Mouse (Mus musculus): ENCODE results near the gene Klc3.

Gene Klc3

DNA sequence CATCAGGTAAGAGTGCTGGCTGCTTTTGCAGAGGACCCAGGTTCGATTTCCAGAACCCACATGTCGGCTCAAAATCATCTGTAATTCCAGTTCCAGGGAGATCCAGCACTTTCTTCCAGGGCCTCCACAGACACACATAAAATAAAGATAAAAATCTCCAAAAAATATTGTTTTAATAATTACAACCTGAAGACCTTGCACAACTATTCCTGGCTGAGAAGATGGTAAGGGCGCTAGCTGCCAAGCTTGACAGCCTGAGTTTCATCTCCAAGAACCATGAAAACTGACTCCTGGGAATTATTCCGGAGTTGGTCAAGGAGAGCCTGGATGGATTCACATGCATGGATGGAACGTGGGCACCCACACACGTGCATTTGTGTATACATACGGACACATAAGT lies 572 bp upstream of the Klc3 start, which contains the start of gene Ckm:
TSS of gene Ckm (plus strand) at position 301 of the 400 bp plus-strand sequence.
- no peak for DNase-seq

DNA sequence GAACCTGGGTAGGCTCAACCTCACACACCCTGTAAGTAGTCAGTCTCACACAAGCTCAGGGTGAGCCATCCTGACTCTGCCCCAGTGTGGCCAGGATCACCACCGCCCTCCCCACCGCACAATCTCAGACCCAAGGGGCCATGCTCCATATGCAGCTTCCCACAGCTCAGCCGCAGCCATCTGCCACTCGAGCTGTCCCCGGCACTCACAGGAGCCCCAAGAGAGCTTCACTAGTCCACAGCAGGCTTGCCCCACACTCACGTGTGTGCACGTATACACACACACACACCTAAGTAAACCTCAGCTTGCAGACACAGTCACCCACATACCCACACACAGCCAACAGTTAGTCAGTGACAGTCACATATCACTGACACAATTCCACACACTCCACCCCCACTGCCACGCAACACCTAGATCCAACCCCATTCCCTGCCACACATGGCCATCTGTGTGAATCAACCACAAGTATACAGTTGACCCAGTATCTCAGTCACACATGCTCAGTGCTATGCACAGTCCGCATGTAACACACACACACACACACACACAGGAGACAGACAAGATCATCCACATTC lies 1.3 kb downstream of the Klc3 start:
- no peak for DNase-seq

DNA sequence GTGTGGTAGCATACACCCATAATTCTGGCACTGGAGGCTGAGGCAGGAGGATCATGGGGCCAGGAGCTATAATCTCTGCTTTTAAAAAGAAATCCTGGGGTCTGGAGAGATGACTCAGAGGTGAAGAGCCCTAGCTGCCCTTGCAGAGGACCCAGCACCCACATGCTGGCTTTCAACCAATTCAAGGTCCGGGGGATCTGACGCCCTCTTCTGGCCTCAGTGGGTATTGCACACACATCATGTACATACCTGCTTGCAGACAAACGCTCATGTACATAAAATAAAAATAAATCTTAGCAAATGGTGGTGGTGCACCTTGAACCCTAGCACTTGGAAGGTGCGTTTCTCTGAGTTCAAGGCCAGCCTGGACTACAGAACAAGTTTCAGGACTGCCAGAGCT lies 3.0 kb downstream of the Klc3 start:
- DNase-seq = no peak

DNA sequence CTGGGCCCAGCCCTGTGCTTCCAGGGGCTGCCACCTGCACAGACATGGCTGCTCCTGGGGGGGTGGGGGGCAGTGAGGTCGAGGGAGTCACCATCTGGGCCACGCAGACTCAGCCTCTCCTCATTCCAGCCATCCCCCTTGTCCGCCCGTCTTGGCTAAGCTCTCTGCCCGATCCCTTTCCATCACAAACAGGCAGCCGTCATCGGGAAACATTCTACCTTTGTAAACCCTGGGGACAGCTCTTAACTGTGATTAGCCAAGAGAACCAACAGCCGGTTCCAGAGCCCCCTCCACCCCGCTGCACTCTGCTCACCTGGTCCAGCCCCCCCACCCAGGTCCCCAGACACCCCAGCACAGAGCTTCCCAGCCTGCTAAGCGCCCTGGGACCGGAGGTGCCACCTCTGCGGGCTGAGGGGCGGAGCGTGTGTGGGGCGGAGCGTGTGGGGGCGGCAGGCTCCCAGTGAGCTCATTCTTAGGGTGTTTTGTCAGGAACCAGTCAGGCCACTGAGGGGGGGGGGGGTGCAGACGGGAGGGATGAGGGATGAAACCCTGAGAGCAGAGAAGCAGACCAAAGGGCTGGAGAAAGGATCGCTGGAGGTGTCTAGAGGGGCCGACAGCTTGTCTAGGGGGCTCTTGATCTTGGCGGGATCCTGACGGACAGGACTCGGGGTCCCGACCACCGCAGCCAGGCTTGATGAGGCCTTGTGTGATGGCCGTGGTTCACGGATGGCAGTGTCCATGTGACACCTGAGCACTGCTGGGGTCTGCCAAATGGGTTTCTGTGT lies 4.2 kb downstream of the Klc3 start:
- DNase-seq = peak; percentile 63 to 78

DNA sequence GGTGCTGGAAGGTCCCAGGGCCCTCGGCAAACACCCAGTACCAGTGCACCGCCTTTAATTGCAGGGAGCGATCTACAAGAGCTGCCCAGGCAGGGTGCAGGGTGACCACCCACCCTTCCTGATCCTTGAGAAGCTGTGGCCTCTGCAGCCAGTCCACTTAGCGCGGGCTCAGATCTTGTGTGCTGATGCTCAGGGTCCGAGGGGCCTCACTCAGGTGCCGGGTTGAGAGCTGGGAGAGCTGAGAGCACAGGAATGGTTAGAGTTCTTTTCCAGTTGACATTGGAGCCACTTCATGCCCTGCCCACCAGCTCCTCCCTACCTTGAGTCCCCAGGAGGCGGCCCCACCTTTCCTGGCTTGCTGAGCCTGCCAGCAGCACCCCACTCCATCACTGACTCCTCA lies 9.4 kb downstream of the Klc3 start:
- no peak for DNase-seq

DNA sequence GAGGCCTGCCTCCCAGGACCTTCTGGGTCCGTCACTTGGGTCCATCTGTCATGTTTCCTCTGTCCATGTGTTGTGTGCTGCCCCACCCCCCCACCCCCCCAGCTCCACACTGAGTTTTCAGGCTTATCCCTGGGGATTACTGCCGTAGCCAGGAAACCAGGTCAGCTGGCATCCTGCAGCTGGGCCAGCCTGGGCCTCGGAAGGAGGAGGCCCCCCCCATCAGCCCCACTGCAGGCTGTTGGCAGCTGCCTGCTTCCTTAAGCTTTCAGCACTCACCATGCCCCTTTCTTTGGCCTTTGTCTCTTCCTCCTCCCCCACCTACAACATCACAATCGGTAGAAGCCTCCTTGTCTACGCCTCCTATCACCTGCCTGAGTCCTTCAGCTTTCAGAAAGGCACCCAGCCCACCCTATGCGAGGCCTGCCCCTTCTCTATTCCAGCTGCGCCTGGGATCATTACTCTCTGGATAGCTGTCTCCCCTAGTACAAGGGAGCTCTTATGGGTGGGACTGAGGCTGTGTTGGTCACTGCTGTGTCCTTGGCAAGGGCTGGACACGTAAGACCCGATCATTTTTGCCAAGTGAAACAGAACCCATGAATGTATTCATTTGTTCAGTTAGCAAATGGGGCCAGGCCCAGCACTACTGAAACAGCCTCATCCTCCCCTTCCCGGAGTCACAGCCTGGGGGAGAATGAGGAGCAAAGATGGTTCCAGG lies 15.0 kb downstream of the Klc3 start:
- DNase-seq = peak in 1 of 2 experiments; percentile 29

DNA sequence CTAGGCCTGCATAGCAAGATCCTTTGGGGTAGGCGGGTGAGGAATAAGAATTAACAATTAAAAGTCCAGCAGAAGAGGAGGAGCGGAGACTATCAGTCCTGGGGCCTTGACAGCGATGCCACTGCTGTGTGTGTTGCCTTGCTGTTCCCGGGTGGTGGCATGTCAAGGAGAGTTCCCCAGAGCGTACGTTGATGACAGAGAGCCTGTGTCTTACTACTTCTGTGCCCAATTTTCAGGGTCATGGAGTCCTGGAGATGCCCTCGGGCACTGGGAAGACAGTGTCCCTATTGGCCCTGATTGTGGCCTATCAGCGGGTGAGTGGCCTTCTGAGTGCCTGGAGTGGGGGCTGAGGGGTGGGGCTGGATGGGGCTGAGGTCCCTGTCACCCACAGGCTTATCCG lies 20.2 kb downstream of the Klc3 start:
- DNase-seq = no peak

DNA sequence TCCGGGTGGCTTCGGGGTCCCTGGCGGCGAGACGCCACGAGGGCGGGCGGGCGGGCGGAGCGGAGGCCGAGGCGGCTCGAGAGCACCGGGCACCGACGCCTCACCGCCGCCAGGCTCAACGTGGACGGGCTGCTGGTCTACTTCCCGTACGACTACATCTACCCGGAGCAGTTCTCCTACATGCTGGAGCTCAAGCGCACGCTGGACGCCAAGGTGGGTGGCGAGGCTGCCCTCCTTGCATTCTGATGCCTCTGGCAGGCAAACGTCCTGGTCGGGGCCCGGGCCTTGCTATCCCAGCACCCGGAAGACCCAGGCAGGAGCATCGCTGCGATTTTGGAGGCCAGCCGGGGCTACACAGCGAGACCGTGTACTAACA lies 21.8 kb downstream of the Klc3 start:
- peak; percentile 20 to 62 for DNase-seq

DNA sequence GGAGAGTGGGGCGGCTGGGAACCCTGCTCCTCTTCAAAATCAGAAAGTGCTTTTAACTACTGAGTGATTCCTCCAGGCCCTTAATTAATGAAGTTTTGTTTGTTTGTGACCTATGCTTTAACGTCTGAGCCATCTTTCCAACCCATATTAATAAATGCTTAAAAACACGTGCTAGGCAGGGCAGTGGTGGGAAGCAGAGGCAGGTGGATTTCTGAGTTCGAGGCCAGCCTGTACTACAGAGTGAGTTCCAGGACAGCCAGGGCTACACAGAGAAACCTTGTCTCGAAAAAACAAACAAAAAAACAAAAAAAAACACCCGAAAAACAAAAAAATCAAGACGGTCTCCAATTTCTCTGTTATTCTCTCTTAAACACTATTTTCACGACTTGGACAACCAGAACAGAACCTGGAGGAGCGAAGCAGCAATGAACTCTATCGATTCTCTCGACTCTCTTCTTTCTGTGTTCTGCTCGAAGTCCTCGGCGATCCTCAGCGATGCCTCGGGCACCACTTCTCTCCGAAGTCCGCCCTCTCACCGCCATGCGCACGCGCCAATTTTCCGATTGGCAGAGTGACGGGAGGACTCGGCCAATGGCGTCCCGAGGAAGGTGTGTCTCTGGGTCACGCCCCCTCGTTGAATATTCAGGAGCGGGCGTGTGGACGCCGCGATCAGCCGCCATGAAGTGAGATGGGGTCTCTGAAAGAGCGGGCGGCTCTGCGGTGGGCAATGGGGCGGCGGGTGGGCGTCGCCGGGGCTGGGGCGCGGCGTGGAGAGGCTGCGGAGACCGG lies 22.3 kb downstream of the Klc3 start, which contains the start of gene Ercc2:
TSS of gene Ercc2 (plus strand) at position 634 of the 789 bp plus-strand sequence.
- peak; percentile 99 to 100 for DNase-seq

DNA sequence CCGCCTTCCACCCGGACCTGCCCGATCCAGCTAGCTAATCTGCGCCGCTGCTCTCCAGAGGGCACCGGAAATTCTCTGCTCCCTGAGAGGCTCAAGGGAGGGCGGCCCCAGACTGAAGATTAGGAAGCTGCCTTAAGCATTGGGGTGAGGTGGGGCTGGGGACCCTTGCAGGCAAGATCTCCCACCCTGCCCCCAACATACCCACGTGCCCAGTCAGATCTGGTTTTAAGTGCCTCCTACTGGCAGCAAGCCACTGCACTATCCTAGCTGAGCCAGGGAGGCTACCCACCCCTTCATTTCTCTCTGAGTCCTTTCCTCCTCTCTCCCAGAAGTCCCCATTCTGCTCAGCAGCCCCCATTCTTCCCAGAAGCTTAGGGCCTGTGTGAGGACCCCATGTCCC lies 25.9 kb downstream of the Klc3 start:
- no peak for DNase-seq

DNA sequence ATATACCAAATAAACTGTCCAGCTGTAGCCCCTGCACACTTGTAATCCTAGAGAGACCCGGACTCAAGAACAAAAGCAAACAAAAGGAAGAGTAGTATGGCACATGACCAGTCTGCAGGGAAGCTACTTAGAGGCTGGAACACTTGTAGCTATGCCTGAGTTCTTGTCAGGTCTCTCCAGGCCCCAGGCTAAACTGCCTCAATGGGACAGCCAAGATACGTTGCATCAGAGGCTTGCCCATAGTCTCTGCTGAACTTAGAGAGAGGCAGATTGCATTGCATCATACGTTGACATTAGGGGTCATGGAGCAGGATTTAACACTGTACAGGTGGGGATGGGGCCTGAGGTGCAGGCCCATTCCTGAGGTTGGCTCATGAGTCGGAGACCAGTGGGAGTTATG lies 27.9 kb downstream of the Klc3 start:
- DNase-seq = no peak

DNA sequence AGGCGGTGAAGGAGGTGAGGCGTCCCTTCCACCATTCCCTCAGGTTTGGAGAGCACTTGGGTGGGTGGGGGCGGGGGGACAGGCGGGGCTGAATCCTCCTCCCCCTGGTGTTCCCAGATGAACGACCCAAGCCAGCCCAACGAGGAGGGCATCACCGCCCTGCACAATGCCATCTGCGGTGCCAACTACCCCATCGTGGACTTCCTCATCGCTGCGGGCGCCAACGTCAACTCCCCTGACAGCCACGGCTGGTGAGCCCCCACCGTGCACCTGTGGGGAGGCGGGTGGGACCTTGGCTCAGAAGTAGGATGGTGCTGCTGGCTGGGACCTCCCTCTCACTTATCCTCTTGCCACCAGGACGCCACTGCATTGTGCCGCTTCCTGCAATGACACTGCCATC lies 28.5 kb downstream of the Klc3 start:
- no peak for DNase-seq

DNA sequence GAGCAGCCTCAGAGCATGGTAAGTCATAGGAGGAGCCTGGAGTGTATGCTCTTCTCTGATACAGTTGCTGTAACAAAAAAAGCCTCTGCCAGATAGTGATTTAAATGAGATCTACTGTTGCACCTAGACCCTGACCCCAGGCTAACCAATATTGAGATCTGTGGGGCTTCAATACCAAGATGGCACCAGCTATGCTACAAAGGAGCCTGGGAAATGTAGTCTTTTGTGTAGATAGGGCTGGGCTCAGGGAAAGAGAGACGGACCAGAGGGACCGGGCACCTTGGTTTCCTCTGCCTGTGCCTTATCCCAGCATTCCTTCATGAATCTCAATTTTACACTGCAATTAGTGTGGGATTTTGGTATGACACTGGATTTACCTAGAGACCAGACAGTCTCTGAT lies 30.5 kb downstream of the Klc3 start:
- DNase-seq = no peak

DNA sequence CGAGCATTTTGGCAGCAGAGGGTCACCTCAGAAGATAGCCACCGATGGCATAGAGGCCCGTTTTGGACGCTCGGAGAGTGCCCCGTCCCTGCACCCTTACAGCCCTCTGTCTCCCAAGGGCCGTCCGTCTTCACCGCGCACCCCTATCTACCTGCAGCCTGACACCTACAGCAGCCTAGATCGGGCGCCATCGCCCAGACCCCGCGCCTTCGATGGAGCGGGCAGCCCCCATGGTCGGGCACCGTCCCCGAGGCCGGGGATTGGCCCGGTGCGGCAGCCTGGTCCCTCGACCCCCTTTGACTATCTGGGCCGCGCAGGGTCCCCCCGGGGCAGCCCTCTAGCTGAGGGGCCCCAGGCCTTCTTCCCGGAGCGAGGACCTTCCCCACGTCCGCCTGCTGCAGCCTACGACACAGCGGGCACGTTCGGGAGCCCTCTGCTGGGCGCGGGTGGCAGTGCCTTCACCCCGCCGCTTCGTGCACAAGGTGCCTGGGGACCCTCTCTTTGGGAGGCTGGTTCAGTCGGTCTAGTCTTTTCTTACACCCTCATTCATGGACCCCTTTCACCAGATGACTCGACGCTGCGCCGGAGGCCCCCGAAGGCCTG lies 34.0 kb downstream of the Klc3 start:
- DNase-seq = peak; percentile 47 to 83

DNA sequence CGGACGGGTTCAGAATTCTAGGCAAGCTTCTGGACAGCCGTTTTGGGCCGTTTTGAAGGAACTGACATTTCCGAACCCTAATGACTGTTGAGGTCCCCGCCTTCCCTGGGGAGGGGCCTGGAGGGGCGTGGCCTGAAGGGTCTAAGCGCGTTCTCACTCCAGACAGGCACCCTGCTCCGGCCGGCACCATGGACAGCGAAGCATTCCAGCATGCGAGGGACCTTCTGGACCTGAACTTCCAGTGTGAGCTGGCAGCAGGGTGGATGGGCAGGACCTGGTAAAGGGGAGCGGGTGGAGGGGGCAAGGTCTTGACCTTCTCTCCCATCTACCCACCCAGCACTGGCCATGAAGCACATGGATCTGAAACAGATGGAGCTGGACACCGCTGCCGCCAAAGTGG lies 35.5 kb downstream of the Klc3 start:
- peak; percentile 56 to 86 for DNase-seq

DNA sequence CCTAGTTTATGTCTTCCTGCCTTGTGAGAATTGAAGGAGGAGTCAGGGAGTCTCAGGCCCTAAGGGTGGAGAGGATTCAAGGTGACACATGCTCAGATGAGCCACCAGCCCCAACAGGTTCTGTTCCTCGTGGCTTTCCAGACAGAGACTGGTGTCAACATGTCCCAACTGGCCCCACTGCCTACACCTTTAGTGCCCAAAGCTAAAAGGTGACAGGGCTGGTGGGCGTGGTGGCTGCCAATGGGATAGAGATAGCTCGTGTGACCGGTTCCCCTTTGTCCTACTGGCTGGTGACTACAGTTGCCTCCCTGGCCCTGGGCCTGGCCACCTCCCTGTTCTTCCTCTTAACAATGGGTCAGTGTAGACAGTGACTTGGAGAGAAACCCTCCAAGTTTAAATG lies 38.5 kb downstream of the Klc3 start:
- DNase-seq = no peak

DNA sequence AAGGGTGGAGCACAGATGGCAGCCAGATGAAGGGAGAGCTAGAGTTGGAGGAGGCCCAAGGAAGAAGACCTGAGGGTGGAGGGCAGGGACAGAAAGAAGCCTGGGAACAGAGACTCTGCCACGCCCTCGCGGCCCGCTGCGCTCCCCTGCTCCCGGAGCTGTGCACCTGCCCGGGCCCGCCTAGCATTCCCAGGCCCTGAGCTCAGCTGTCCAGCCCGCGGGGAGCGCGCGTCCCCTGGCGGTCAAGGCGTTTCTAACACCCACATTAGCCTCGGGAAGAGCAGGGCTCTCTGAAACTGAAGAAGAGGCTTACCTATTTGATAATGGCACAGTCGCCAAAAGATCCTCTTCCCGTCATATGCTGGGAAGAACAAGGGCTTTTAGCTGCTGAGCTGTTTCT lies 40.0 kb downstream of the Klc3 start:
- peak; percentile 84 to 93 for DNase-seq

DNA sequence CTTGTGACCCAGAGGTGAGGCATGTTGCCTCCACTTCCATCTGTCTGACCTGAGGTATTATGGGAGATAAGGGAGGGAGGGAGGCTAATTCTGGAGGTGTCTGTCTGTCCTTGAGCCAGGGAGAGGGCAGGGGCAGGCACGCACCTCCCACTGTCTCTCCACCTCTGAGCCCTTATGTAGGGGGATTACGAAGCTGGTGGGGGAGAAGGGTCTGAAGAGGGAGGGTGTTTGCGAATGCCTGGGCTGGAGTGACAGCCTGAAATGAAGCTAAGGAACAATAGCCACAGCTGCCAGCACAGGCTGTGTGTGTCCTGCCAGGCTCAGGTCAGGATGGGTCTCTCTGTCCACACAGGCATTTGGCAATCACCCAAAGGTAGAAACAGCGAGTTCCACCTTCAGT lies 41.6 kb downstream of the Klc3 start:
- no peak for DNase-seq

DNA sequence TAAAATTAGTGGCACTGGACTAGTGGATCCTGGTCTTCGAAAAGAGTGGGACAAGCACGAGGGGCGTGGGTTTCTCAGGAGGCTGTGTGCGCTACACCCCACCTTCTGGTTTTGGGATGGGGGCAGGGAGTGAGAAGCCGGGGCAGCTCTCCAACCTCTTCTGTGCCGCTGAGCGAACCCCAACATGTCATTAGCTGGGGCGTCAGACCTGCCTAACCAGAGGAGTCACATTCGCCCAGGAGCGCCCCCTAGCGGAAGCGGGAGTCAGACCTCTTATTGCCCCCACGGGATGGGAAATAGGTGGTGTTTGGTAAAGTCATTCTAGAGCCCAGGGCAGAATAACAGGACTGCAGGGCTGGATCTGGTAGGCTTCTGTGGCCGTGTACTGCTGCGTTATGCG lies 42.2 kb downstream of the Klc3 start:
- peak; percentile 72 to 92 for DNase-seq

DNA sequence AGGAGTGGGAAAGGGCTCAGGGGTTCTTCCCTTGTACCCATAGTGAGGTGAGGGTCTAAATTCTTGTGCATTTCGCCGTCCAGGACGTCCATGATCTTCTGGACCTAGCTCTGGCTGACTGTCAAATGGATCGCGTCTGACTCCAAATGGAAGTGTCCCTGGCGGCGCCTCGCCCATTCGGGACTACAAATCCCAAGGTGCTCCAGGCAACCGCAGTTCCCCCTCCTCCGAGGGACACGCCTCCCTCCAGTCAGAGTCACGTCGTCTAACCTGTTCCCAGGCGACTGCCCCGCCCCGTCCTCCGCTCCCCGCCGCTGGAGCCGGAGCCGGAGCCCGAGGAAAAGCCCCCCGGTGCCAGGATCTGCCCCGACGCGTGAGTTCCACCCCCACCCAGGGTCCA lies 43.0 kb downstream of the Klc3 start:
- peak; percentile 96 to 97 for DNase-seq

DNA sequence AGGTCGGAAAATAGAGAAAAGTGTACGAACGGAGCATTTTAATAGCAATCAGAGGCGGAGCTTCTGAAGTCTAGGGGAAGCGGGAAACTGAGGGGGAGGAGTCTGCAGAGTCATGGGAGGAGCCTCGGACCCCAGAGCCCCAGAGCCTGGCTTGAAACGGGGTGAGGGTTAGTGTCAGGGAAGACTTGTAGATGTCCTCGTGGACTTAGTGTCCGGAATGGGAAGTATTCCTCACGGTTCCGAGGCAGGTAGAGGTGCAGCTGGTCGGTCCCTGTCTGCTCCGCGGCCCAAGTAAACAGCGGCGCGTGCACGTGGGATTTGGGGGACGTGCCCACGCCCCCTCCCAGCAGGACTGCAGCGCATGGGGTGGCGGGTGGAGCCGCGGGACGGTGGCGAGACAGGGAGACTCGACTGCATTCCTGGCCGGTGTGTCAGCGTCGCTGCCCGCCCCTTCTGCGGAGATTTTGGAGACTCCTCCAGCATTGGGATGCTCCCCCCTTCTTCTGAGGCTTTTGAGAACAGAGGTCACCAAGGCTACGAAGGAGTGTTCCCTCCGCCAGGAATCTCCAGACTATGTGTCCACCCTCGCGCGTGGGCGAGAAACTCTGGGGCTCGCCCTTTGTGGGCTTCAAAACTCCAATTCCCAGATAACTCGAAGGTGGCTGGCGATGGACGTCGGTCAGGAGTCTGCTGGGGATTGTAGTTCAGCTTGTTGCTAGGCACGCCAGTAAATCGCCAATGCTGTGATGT lies 43.8 kb downstream of the Klc3 start:
- DNase-seq = peak; percentile 75 to 83
